Mouse (Mus musculus) mouse trophoblast stem cell (cell line): ENCODE results near the gene Pirb.

Source experiments
- in situ Hi-C, 2 experiments: fragments of 300-500 bp; cut with MseI, MboI; formaldehyde crosslinking; loops; 2 replicates in 1 of 2; 3 replicates in 1 of 2; pipeline ENCODE4 v1.15.1; 2025

Gene Pirb

DNA sequence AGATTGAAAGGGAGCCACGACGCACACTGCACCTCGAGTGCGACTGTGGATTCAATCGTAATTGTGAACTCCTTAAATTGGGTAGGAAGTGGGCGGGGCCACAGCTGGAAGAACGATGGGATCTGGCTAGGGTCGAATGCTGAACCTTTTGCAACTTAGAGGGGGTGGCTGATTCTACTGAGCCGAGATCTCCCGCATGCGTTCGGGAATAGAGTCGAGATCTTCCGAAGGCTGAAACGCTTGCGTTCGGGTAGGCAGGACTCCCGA, 26.4 kb downstream of the Pirb start:
- in situ Hi-C loops: loop anchor here in 1 of 2 experiments (25.0 kb wide), 1 partner anchor 219 kb away; the partner anchor contains the start of gene Lilra6

DNA sequence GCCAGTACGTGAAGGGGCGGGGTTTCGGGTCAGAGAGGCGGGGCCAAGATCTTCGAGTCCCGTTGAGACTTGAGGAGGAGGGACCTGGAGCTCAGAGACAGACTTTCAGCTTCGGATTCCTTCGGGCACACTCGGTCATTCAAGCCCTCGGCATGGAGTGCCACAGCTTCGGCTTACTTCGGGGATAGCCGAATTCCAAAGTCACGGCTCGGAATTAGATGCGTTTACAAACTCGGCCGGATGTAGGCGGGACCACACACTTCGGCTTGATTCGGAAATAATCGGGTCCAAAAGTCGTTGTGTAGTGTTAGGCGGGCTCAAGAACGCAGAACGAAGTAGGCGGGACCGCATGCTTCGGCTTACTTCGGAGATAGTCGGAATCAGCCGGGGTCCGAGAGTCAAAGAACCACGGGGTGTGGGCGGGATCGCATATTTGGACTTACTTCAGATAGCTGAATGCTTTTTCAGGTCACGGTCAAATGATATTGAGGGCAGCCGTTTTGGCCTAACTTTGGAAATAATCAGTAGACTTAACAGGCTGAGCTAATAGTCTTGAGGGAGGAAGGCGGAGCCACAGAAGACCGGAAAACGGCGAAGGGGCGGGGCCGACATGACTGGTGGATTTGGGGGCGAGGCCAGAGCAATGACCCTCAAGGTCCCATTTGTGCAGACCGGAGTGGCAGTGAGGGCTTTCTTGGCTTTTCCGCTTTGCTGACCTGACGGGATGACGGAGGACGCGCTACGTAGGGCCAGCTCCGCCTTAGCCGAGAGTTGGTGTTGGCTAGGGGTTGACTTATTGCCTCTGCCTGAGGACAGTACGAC, 27.0 kb downstream of the Pirb start, which contains the start of gene Mboat7:
Mboat7 (minus strand) TSS at position 537 of the 822 bp plus-strand sequence.
- in situ Hi-C loops: loop anchor here in 1 of 2 experiments (25.0 kb wide), 1 partner anchor 219 kb away; the partner anchor contains the start of gene Lilra6

DNA sequence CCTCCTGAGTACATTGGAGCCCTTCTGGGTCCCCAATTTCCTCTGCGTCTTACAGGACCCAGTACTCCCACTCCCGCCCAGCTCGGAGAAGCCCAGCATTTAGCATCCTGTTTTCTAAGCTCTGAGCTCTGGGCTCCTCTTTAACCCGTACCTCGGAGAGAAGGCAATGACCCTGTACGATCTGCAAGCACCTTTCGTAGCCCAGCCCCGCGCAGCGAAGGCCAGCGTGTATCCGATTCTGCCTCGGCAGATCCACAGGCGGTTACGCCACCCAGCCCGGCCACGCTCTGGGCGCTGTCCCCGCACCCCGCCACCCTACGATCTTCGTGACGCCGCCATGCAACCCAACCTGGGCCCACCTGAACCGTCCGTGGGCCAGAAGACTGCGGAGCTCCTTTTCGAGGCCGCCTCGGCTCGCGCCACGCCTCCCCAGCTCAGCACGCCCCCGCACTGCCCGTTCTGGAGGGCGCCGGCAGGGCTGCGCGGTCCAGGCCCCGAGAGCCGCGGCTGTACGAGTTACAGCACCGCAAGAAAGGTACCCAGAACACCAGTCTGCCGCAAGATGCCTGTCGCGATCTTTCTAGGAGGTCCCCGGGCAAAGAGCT, 27.7 kb downstream of the Pirb start, which contains the start of gene Tsen34:
Tsen34 (plus strand) TSS at position 482 of the 605 bp plus-strand sequence.
- in situ Hi-C loops: loop anchor here in 1 of 2 experiments (25.0 kb wide), 1 partner anchor 220 kb away; the partner anchor contains the start of gene Lilra6

DNA sequence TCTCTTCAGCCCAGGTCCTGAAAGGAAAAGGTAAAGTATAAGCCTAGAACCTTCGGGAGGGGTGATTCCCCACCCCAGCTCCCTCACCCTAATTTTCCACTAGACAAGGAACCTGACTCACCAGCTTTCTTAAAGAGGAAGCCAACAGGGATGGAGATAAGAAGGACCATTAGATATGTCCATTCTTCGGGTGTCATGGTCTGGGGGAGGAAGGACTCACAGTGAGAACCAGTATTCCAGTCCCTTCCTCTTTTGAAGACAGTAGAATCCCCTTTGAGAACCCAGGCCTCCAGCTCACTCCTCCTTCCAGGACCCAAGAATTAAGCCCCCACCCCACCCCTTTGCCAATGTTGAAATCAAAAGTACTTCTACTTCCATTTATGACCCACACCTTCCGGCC, 28.3 kb downstream of the Pirb start:
- in situ Hi-C loops: loop anchor here in 1 of 2 experiments (25.0 kb wide), 1 partner anchor 220 kb away; the partner anchor contains the start of gene Lilra6

DNA sequence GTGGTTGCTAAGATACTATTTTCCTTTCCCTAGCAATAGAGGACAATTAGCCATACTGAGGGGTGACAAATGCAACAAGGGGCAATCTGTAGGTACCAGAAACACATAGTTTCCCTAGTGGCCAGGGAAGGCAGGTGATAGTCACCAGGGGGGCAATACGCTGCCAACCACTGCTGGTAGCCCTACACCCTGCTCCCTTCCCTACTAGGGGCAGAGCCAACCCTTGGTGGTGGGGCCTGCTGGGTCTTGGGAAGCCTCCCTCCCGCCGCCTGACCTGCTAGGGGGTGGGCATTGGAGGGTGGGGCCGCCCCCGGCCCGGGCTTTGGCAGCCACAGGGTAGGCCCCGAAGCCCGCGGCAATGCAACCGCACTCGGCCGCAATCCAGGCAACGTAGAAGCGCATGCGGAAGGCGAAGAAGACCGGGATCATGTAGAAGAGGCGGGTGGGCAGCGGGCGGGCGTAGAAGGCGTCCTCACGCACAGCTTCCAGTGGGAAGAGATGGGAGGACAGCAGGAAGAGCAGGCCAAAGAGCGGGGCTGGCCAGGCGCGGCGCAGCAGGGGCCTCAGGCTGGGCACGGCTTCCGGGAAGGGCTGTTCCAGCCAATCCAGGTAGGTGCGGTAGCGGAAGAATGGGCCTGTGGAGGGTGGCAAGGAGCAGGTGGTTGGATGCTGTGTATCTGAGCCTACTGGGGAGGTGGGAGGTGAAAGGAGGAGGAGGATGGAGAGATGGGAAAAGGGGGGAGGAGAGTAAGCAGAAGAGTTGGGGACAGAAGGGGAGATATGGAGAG, 34.6 kb downstream of the Pirb start:
- in situ Hi-C loops: loop anchor here in 1 of 2 experiments (10.0 to 25.0 kb wide), 2 partner anchors 129 to 227 kb away; partner anchors contain the start of gene Lilra6

DNA sequence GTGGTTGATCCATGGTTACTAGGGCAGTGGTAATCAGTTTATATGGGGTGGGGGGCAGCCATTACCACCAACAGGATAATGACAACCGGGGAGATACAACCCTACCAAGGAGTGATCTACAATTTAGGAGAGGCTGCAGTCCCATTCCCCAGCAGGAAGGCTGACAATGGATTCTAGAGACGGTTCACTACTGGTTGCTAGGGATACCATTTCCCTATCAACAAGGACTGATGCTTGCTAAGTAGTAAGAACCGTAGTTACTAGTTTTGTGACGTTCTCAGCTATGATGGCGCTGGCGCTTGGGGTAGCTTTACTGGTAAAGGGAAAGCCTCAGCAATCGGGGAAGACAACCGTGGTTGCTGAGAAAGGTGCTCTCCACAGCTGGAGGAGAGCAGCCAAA, 35.5 kb downstream of the Pirb start:
- in situ Hi-C loops: loop anchor here in 1 of 2 experiments (10.0 to 25.0 kb wide), 2 partner anchors 130 to 228 kb away; partner anchors contain the start of gene Lilra6

DNA sequence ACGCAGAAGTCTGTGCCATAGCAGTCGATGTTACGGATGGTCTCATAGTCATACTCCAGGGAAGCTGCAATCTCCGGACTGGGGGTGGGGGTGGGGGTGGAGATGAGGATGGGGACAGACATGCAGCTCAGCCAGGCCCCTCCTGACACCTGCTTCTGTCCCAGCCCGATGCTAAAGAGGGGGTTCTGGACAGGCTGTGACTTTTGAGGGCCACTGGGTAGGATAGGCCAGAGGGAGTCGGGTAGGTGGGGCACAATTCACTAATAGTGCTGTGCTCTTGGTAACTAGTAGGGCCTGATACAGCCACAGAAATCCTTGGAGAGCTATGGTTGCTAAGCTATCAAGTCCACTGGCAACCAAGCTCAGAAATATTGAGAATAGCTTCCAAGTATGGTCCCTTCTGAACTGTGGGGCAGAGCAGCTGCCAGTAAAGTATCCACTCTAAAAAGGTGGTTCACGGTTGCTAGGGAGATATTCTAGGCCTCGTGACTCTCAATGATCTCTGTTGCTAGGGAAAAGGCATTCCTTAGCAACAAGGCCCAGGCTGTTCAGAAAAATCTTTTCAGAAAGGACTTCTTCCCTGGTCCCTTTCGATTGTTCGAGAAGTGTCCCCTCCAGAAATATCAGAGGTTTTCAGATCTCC, 36.2 kb downstream of the Pirb start:
- in situ Hi-C loops: loop anchor here in 1 of 2 experiments (10.0 to 25.0 kb wide), 2 partner anchors 131 to 228 kb away; partner anchors contain the start of gene Lilra6

DNA sequence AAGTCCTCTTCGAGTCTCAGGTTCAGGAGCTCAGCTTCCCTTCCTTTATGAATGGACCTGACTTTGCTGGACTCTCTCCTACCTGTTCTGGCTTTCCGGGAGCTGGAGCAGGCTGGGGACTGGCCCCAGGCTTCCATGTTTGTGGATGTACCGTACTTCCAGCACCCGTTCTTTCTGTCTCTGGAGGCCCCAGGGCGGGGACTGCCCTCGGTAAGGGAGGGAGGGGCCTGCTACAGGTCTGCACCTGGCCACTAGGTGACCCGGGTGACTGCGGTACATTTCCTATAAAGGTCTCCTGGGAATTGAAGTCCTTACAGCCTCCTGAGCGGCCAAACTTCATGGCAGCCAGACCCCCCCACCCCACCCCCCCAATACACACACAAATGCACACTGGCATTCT, 42.8 kb downstream of the Pirb start, which contains the start of gene Tmc4:
Tmc4 (minus strand) TSS at position 212 of the 400 bp plus-strand sequence.
- in situ Hi-C loops: loop anchor here in 1 of 2 experiments (25.0 kb wide), 1 partner anchor 235 kb away; the partner anchor contains the start of gene Lilra6

DNA sequence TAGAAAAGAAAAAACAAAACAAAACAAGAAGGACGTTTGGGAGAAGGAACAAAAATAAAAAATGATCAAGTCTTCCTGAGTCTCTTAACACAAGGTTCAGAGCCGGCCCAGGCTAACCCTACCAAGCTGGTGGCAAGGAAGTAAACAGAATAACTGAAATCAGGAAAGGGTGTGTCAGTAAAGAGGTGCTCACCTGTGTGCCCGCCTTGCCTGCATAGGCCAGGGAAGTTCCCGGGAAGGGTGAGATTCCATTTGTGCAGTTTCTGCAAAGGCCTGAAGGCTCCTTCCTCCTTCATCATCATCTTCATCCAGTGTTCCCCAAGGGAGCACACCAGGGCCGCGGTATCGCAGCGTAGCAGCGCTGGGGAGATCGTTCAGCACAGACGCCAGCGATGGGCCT, 43.8 kb downstream of the Pirb start:
- in situ Hi-C loops: loop anchor here in 1 of 2 experiments (25.0 kb wide), 1 partner anchor 236 kb away; the partner anchor contains the start of gene Lilra6

DNA sequence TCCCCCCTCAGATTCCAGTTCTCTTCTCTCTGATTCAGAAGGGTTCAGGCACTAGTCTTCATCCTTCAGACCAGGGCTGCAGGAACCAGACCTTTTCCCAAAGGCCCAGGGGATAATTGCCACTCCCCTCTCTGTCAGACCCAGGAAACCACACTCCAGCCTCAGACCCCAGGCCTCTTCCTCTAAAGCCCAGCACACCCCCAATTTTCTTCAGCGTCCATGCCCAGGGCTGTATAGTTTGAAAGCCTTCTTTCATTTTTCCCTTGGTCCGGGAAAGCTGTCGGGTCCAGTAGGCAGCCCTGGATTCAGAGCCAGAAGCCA, 45.0 kb downstream of the Pirb start:
- in situ Hi-C loops: loop anchor here in 1 of 2 experiments (25.0 kb wide), 1 partner anchor 237 kb away; the partner anchor contains the start of gene Lilra6

DNA sequence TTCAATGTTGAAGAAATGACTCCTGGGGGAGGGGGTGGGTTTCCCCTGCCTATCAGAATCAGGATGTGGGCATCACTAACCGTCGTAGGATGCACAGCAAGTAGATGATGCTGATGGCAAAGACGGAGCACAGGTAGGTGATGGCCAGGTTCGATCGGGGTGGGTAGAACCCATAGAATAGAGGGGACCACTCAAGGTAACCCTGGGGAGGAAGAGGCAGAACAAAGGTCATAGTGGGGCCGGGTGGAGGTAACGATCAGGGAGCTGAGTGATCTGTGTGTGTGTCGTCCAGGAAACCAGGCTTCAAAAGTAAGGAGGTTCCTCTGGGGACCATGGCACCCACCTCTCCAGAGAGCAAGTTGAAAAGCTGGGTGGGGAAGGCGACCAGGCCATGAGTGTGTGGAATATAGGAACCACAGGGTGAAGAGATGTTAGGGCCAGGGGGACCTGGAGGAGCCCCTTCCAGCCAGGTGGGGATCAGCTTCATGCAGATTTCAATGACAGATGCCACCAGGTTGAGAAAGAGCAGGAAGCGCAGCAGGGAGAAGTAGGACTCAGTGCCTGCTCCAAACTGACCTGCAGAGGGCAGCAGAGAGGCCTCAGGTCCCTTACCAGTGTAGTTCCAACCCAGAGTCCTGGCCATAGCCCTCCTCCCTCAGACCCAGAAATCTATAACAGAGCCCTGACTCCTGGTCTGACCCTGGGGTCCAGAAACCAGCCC, 45.5 kb downstream of the Pirb start:
- in situ Hi-C loops: loop anchor here in 1 of 2 experiments (5.0 to 25.0 kb wide), 2 partner anchors 52 to 238 kb away; partner anchors contain the start of gene Lilra6

DNA sequence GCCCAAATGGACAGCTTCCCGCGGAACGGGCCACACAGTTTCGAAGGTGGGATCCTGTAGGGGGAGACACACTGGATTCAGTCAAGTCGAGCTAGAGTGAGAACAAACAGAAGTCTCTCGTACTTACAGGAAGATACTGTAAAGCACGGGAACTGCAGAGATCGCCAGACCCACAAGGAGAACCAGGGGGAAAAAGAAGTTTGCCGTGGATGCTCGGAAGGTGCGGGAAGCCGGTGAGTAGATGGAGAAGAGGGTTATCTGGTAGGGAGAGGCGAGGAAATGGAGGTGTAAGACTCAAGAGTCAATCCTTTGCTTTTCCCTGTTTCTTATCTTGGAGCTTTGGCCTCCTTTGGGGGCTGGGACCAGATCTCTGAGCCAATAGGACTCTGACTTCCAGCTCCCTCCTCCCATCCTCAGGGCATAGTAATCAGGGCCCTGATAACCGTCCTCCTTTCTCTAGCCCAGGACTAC, 53.2 kb downstream of the Pirb start:
- in situ Hi-C loops: no loop called here

DNA sequence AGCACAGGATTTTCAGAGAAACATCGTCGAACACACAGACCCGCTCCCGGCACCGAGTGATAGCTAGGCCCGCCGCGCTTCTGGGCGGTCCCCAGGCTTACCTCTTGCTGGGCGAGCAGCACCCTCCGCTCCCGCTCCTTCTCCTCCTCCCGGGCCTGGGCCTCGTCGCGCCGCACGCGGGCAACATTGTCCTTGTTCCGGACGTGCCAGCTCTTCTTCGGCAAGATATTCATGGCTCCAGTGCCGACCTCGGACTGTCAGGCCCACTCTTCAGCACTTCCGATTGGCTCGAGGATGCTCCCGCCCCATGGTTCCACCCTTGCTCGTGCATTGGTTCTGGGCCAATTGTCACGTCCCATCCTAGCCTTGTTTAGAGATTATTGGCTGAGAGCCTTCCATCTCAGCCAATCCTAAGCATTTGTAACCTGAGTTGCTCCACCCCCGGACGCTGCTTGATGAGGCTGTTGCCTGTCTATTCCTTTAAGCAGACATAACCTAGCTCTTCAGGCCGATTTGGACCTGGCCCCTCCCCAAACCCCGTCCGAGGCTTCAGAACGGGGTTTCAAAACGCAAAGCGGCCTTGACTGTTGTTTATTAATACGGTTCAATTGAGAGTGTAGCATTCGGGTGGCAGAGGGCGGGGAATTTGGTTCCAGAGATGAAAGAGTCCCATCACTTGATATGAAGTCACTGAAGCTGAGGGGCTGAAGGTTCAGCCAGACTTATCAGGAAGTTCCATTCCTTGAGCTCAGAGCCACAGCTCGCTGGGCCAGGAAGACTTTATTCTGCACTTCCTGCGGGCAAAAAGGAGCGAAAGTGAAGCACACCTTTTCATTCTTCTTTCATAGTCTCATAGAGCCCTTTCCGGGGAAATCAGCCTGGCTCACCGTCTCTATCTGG, 54.7 kb downstream of the Pirb start, which contains the start of gene Leng1:
Leng1 (minus strand) TSS at position 626 of the 900 bp plus-strand sequence.
- in situ Hi-C loops: no loop called here

DNA sequence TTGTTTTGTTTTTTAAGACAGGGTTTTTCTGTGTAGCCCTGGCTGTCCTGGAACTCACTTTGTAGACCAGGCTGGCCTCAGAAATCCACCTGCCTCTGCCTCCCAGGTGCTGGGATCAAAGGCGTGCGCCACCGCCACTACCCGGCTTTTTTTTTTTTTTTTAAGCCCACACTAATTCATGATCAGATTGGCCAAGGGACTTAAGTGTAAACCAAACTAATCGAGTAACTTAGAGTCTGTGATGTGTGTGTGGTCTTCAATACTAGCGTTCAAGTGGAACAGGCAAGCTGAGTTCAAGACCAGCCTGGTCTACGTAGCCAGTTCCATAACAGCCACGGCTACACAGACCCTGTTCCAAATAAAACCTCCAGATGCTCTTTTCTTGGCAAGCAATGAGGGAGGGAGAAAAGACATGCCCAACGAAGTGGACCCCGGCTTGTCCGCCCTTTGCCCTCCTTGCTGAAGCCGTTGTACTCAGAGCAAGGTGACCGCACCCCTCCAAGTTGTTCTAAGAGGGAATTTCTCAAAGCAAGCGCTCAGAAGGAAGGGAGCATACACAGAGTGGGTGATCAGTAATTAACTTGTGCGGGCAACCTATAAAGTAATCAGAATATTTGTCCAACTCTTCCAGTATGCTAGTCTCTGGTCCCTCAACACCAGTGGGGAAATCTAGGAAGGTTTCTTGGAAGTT, 55.5 kb downstream of the Pirb start:
- in situ Hi-C loops: no loop called here
